Mouse (Mus musculus): ENCODE data around the gene Dner. TPM values are rescaled to one million over a fixed set of nuclear protein-coding genes. Genes with fewer than 3 reads are reported as not detected.
A peak's percentile ranks its signal among the peaks of the same experiment; 100 is the strongest.

The Dner gene
- polyA plus RNA-seq, 1 experiment from 2014 or later: 301 TPM

GRCm38 (mm10) chr1:84581812-84582211, 114.2 kb downstream of the Dner start:
- 62% methylated on average over 2 of the region's 2 CpGs for WGBS
- Histone ChIP-seq H3K4me1 (ENCODE audit: control insufficient read depth, insufficient read depth, low read length) (peaks cover 24% of the 10 kb centered on the region), H3K27ac (ENCODE audit: low read length) (no peak overlapping the region), H3K9ac (ENCODE audit: low read depth, low read length) (no peak overlapping the region), H3K9me3 (replicated peaks; ENCODE audit: control insufficient read depth, low read length, poor library complexity, severe bottlenecking) (no peaks in the 10 kb centered on the region), H3K4me3 (ENCODE audit: low read depth, low read length) (no peak overlapping the region), H3K4me2 (ENCODE audit: low read length) (no peak overlapping the region), H3K36me3 (ENCODE audit: control insufficient read depth, insufficient read depth, low read length) (peaks cover 3% of the 10 kb centered on the region; the same call in 1 of the 2 replicates), H3K27me3 (ENCODE audit: control insufficient read depth, insufficient read depth, low read depth, low read length) (no peaks in the 10 kb centered on the region)
- ATAC-seq: no peak

DNA sequence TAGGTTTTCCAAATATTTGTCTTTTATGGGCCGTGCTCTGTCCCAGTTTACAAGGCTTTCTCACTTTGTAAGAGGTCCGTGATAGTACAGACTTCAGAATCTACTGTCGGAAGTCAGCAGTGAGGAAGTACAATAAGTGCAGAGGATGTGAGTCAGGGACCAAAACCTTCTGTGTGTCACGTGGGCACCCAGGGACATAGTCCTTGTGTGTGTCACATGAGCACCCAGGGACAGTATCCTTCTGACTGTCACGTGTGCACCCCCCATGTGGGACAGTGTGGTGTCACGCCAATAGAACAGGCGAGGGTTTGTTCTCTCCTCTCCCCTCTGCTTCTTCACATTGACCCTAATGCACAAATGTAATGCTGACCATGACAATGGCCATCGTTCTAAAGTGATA, 134.2 kb downstream of the Dner start:
- Histone ChIP-seq H3K9me3 (replicated peaks; ENCODE audit: control insufficient read depth, low read length, poor library complexity, severe bottlenecking) (no peaks in the 10 kb centered on the region), H3K27me3 (ENCODE audit: control insufficient read depth, insufficient read depth, low read depth, low read length) (no peaks in the 10 kb centered on the region), H3K36me3 (ENCODE audit: control insufficient read depth, insufficient read depth, low read length) (no peaks in the 10 kb centered on the region), H3K4me3 (ENCODE audit: low read depth, low read length) (no peak overlapping the region), H3K9ac (ENCODE audit: low read depth, low read length) (no peak overlapping the region), H3K4me2 (ENCODE audit: low read length) (no peak overlapping the region), H3K4me1 (ENCODE audit: control insufficient read depth, insufficient read depth, low read length) (no peaks in the 10 kb centered on the region), H3K27ac (ENCODE audit: low read length) (no peak overlapping the region)
- no peak for ATAC-seq
- 81% methylated on average over 8 of the region's 8 CpGs for WGBS

DNA sequence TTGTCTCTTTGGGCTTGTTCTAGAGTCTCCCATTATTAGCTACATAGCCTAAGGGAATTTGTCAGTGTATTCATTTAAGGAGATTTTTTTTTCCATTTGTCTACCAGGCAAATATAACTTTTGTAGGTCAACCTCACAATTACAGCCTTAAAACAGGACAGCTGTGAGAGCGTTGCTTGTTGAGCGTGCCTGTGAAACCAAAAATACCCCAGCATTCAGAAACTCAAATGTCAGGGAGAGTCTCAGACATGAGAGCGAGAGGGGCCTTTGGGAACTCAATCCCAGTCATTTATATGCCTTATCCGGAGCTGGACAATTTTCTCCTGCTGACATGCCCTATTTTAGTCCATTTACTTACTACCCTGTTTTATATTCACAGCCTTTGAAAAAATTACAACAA, 134.6 kb downstream of the Dner start:
- ATAC-seq: no peak
- Histone ChIP-seq H3K4me3 (ENCODE audit: low read depth, low read length) (no peak overlapping the region), H3K4me1 (ENCODE audit: control insufficient read depth, insufficient read depth, low read length) (no peaks in the 10 kb centered on the region), H3K4me2 (ENCODE audit: low read length) (no peak overlapping the region), H3K36me3 (ENCODE audit: control insufficient read depth, insufficient read depth, low read length) (no peaks in the 10 kb centered on the region), H3K27me3 (ENCODE audit: control insufficient read depth, insufficient read depth, low read depth, low read length) (no peaks in the 10 kb centered on the region), H3K27ac (ENCODE audit: low read length) (no peak overlapping the region), H3K9me3 (replicated peaks; ENCODE audit: control insufficient read depth, low read length, poor library complexity, severe bottlenecking) (no peaks in the 10 kb centered on the region), H3K9ac (ENCODE audit: low read depth, low read length) (no peak overlapping the region)
- 73% methylated on average over 4 of the region's 4 CpGs for WGBS

DNA sequence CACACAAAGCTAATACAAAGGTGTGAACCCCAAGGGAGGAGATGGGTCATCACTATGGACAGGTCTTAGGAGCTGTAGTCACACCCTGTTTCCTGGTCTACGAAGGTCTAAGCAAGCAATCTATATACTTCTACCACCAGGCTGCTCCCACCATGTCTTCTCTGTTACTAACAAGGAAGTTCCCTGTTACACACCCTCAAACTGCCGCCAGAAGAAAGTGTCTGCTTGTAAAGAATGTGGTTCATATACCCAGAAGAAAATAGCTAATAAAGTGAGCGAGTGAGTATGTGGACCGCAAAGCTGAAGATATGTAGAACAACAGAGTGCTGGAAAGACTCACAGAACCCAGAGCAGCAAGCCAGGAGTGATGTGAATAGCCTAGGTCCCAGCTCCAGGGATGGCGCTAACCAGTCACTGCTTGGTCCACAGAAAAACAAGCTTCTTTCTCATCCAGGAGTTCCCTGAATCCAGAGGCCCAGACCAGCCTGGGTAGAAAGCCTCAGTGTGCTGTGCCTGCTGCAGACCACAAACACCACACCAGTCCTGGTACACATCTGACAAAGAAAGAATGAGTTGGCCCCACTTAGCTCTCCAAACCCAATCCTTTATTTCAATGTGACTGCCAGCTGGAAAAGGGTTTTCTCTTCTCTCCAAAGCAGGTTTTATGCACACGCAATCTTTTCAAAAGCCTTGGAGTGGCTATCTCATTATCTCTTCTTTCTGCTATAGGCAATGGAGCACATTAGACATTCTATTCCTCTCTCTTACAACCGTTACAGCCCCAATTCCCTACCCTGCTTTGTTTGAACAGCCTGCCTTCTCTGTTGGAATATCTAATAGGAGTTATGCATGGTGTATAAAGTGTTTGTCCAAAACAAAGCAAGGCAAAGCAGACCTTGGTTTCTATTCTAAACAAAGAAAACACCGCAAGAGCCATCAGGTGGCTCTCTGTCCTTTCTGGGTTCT, 139.2 kb downstream of the Dner start:
- 0 out of 2 replicates have a peak, but pooled peaks have one; percentile 30 for ATAC-seq
- H3K9me3 ChIP-seq (replicated peaks; ENCODE audit: control insufficient read depth, low read length, poor library complexity, severe bottlenecking): no peaks in the 10 kb centered on the region
- H3K27ac ChIP-seq (ENCODE audit: low read length): peak overlapping the region; percentile 71
- no peak overlapping the region for H3K9ac ChIP-seq (ENCODE audit: low read depth, low read length)
- no peaks in the 10 kb centered on the region for H3K36me3 ChIP-seq (ENCODE audit: control insufficient read depth, insufficient read depth, low read length)
- no peak overlapping the region for H3K4me3 ChIP-seq (ENCODE audit: low read depth, low read length)
- H3K4me2 ChIP-seq (ENCODE audit: low read length): no peak overlapping the region
- H3K4me1 ChIP-seq (ENCODE audit: control insufficient read depth, insufficient read depth, low read length): peaks cover 3% of the 10 kb centered on the region; the same call in 1 of the 2 replicates
- no peaks in the 10 kb centered on the region for H3K27me3 ChIP-seq (ENCODE audit: control insufficient read depth, insufficient read depth, low read depth, low read length)
- WGBS: 65% methylated on average over 8 of the region's 8 CpGs

DNA sequence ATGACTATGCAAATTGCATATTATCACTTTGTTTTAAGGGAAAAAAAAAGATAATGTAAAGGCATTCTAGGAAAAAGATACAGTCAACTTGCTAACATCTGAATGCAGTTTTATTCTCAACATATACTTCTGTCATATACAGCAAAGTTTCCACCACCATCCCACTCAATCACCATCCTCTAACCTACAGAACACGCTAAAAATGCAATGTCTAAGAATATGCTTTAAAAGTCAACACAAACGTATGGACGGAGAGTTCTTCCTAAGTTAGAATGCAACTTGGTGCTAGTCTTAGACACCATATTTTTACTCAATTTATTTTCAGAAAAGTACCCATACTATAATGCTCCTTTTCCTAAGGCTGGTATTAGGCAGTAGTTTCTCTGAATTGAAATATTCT, 144.0 kb downstream of the Dner start:
- no peak overlapping the region for H3K4me3 ChIP-seq (ENCODE audit: low read depth, low read length)
- no peak overlapping the region for H3K27ac ChIP-seq (ENCODE audit: low read length)
- no peak overlapping the region for H3K9ac ChIP-seq (ENCODE audit: low read depth, low read length)
- 98% methylated on average over 3 of the region's 3 CpGs for WGBS
- peaks cover 6% of the 10 kb centered on the region; the same call in 1 of the 2 replicates for H3K4me1 ChIP-seq (ENCODE audit: control insufficient read depth, insufficient read depth, low read length)
- H3K27me3 ChIP-seq (ENCODE audit: control insufficient read depth, insufficient read depth, low read depth, low read length): no peaks in the 10 kb centered on the region
- no peak for ATAC-seq
- no peaks in the 10 kb centered on the region for H3K9me3 ChIP-seq (replicated peaks; ENCODE audit: control insufficient read depth, low read length, poor library complexity, severe bottlenecking)
- H3K4me2 ChIP-seq (ENCODE audit: low read length): no peak overlapping the region
- H3K36me3 ChIP-seq (ENCODE audit: control insufficient read depth, insufficient read depth, low read length): no peaks in the 10 kb centered on the region

GRCm38 (mm10) chr1:84550065-84550368, 146.0 kb downstream of the Dner start:
- no peak overlapping the region for H3K27ac ChIP-seq (ENCODE audit: low read length)
- H3K4me1 ChIP-seq (ENCODE audit: control insufficient read depth, insufficient read depth, low read length): peaks cover 6% of the 10 kb centered on the region; the same call in 1 of the 2 replicates
- no peaks in the 10 kb centered on the region for H3K9me3 ChIP-seq (replicated peaks; ENCODE audit: control insufficient read depth, low read length, poor library complexity, severe bottlenecking)
- H3K4me3 ChIP-seq (ENCODE audit: low read depth, low read length): no peak overlapping the region
- H3K36me3 ChIP-seq (ENCODE audit: control insufficient read depth, insufficient read depth, low read length): no peaks in the 10 kb centered on the region
- no peak overlapping the region for H3K4me2 ChIP-seq (ENCODE audit: low read length)
- no peaks in the 10 kb centered on the region for H3K27me3 ChIP-seq (ENCODE audit: control insufficient read depth, insufficient read depth, low read depth, low read length)
- no peak for ATAC-seq
- H3K9ac ChIP-seq (ENCODE audit: low read depth, low read length): no peak overlapping the region
- WGBS: 62% methylated on average over 2 of the region's 2 CpGs

- no peak for ATAC-seq
- peaks cover 6% of the 10 kb centered on the region; the same call in 1 of the 2 replicates for H3K4me1 ChIP-seq (ENCODE audit: control insufficient read depth, insufficient read depth, low read length)
- H3K27me3 ChIP-seq (ENCODE audit: control insufficient read depth, insufficient read depth, low read depth, low read length): no peaks in the 10 kb centered on the region
- no peak overlapping the region for H3K27ac ChIP-seq (ENCODE audit: low read length)
- H3K9me3 ChIP-seq (replicated peaks; ENCODE audit: control insufficient read depth, low read length, poor library complexity, severe bottlenecking): no peaks in the 10 kb centered on the region
- H3K36me3 ChIP-seq (ENCODE audit: control insufficient read depth, insufficient read depth, low read length): no peaks in the 10 kb centered on the region
- H3K9ac ChIP-seq (ENCODE audit: low read depth, low read length): no peak overlapping the region
- 12% methylated on average over 2 of the region's 2 CpGs for WGBS
- H3K4me3 ChIP-seq (ENCODE audit: low read depth, low read length): no peak overlapping the region
- H3K4me2 ChIP-seq (ENCODE audit: low read length): no peak overlapping the region
Observed at GRCm38 (mm10) chr1:84549367-84550064, 146.5 kb downstream of the Dner start.

DNA sequence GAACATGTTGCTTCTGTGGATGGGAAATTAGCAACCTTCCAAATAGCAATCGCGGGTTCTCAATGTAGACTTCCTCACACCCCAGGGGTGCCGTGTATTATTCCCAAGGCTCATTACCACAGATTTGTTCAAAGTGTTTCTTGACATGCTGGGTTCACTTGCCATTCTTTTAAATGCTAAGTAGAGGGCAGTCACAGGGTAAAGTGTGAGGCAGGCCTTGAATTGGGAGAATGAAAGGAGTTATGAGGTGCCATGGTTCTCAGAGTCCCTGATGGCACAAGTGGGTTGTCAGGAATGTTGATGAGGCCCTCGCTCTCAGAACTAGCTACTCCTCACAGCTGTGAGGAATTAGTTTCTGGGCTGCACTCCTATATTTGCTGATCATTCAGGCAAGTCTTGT, 160.0 kb downstream of the Dner start:
- 41% methylated on average over 4 of the region's 4 CpGs for WGBS
- H3K36me3 ChIP-seq (ENCODE audit: control insufficient read depth, insufficient read depth, low read length): no peaks in the 10 kb centered on the region
- H3K27me3 ChIP-seq (ENCODE audit: control insufficient read depth, insufficient read depth, low read depth, low read length): no peaks in the 10 kb centered on the region
- no peak for ATAC-seq
- no peak overlapping the region for H3K27ac ChIP-seq (ENCODE audit: low read length)
- no peak overlapping the region for H3K4me2 ChIP-seq (ENCODE audit: low read length)
- no peaks in the 10 kb centered on the region for H3K4me1 ChIP-seq (ENCODE audit: control insufficient read depth, insufficient read depth, low read length)
- H3K9me3 ChIP-seq (replicated peaks; ENCODE audit: control insufficient read depth, low read length, poor library complexity, severe bottlenecking): no peaks in the 10 kb centered on the region
- H3K4me3 ChIP-seq (ENCODE audit: low read depth, low read length): no peak overlapping the region
- no peak overlapping the region for H3K9ac ChIP-seq (ENCODE audit: low read depth, low read length)

DNA sequence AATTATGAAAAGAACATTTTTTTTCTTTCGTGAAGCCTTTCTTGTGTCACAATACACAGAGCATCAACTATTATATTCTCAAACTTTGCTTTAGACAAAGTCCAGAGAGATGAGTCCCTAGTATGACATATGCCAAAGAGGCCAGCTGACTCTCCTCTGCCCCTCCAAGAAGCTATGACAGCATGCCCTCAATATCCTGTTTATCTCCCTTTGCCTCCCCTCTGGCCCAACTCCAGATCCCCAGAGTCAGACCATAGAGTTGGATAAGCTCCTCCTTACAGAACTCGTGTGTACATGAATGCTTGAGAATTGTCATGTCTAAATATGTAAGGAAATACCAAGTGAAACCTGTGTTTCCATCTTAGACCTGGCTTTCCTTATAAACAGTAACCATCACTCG, 170.5 kb downstream of the Dner start:
- ATAC-seq: no peak
- H3K27ac ChIP-seq (ENCODE audit: low read length): no peak overlapping the region

More for the DNA sequence above, 170.5 kb downstream of the Dner start:
- H3K4me1 ChIP-seq (ENCODE audit: control insufficient read depth, insufficient read depth, low read length): no peaks in the 10 kb centered on the region
- H3K4me3 ChIP-seq (ENCODE audit: low read depth, low read length): no peak overlapping the region
- H3K9ac ChIP-seq (ENCODE audit: low read depth, low read length): no peak overlapping the region
- H3K4me2 ChIP-seq (ENCODE audit: low read length): no peak overlapping the region
- H3K9me3 ChIP-seq (replicated peaks; ENCODE audit: control insufficient read depth, low read length, poor library complexity, severe bottlenecking): no peaks in the 10 kb centered on the region
- WGBS: 85% methylated on average over 3 of the region's 3 CpGs
- no peaks in the 10 kb centered on the region for H3K36me3 ChIP-seq (ENCODE audit: control insufficient read depth, insufficient read depth, low read length)
- no peaks in the 10 kb centered on the region for H3K27me3 ChIP-seq (ENCODE audit: control insufficient read depth, insufficient read depth, low read depth, low read length)

Measured in midbrain, embryonic 16.5 days (tissue).